Mouse (Mus musculus) bone marrow macrophage, adult 2 months (primary cell): ENCODE results near the gene Clk1. TPM values are rescaled to one million over a fixed set of nuclear protein-coding genes. Genes with fewer than 3 reads are reported as not detected.

ENCODE experiments used
- H3K27ac ChIP-seq: 2 replicates; pipeline ENCODE4 v1.5.1; 2012; ENCODE audit warnings: low read depth, low read length; ENCODE audit not compliant: insufficient read depth
- H3K4me1 ChIP-seq: 2 replicates; pipeline ENCODE4 v1.6.1; 2012; ENCODE audit warnings: low read length; ENCODE audit not compliant: control insufficient read depth, insufficient read depth
- H3K4me3 ChIP-seq: 2 replicates; pipeline ENCODE4 v1.5.1; 2012; ENCODE audit warnings: mild to moderate bottlenecking, low read length, moderate library complexity; ENCODE audit not compliant: insufficient read depth
- CTCF ChIP-seq: IDR thresholded peaks from 2 replicates; pipeline ENCODE4 v1.5.1; 2012; ENCODE audit warnings: low read depth, mild to moderate bottlenecking, low read length, moderate library complexity
- POLR2A ChIP-seq: IDR thresholded peaks from 2 replicates; pipeline ENCODE4 v1.6.1; 2012; ENCODE audit warnings: mild to moderate bottlenecking, low read depth, low read length, borderline replicate concordance
- polyA plus RNA-seq: library from polyadenylated mRNA; stranded (reverse); fragments of >200 nt; gene quantifications from 2 replicates; pipeline ENCODE4 v1.2.4, GENCODE M21; 2012; ENCODE audit not compliant: missing spikeins, insufficient read depth, insufficient read length

The Clk1 gene
- polyA plus RNA-seq, 1 experiment: 270 TPM

GRCm38 (mm10) chr1:58409553-58410197 is 14.2 kb downstream of the Clk1 start:
- Histone ChIP-seq H3K4me3 (no peak overlapping the region), H3K4me1 (no peaks in the 10 kb centered on the region), H3K27ac (no peak overlapping the region)
- TF ChIP-seq POLR2A (no peak), CTCF (no peak)

- Histone ChIP-seq H3K4me1 (no peaks in the 10 kb centered on the region), H3K27ac (no peak overlapping the region), H3K4me3 (no peak overlapping the region)
- TF ChIP-seq CTCF (no peak), POLR2A (no peak)
Measured at GRCm38 (mm10) chr1:58408141-58408540, 15.7 kb downstream of the Clk1 start.

- TF ChIP-seq CTCF: no peak
- no peak for TF ChIP-seq POLR2A
- H3K27ac ChIP-seq: no peak overlapping the region
- no peak overlapping the region for H3K4me3 ChIP-seq
- no peaks in the 10 kb centered on the region for H3K4me1 ChIP-seq
Measured at GRCm38 (mm10) chr1:58407321-58407720, 16.5 kb downstream of the Clk1 start.

- H3K27ac ChIP-seq: no peak overlapping the region
- TF ChIP-seq CTCF (no peak), POLR2A (no peak)
- no peak overlapping the region for H3K4me3 ChIP-seq
- H3K4me1 ChIP-seq: 0 out of 2 replicates have a peak, but pooled peaks cover 3% of the 10 kb centered on the region
Measured at GRCm38 (mm10) chr1:58403745-58404144, 20.1 kb downstream of the Clk1 start.

GRCm38 (mm10) chr1:58401396-58401795 is 22.5 kb downstream of the Clk1 start:
- TF ChIP-seq CTCF (no peak), POLR2A (no peak)
- H3K4me1 ChIP-seq: 0 out of 2 replicates have a peak, but pooled peaks cover 3% of the 10 kb centered on the region
- H3K4me3 ChIP-seq: no peak overlapping the region
- no peak overlapping the region for H3K27ac ChIP-seq

- no peak for TF ChIP-seq POLR2A
- TF ChIP-seq CTCF: no peak
- Histone ChIP-seq H3K4me3 (no peak overlapping the region), H3K27ac (no peak overlapping the region), H3K4me1 (peaks cover 3% of the 10 kb centered on the region; the same call in 1 of the 2 replicates)
Measured at GRCm38 (mm10) chr1:58397731-58398130, 26.1 kb downstream of the Clk1 start.

GRCm38 (mm10) chr1:58396179-58396578 is 27.7 kb downstream of the Clk1 start:
- Histone ChIP-seq H3K4me1 (peaks cover 4% of the 10 kb centered on the region), H3K27ac (no peak overlapping the region), H3K4me3 (no peak overlapping the region)
- TF ChIP-seq CTCF (no peak), POLR2A (no peak)

GRCm38 (mm10) chr1:58395341-58395740 is 28.5 kb downstream of the Clk1 start:
- Histone ChIP-seq H3K27ac (no peak overlapping the region), H3K4me1 (peaks cover 6% of the 10 kb centered on the region), H3K4me3 (no peak overlapping the region)
- TF ChIP-seq POLR2A (no peak), CTCF (no peak)

- Histone ChIP-seq H3K27ac (peak overlapping the region; percentile 92), H3K4me1 (peaks cover 9% of the 10 kb centered on the region)
- TF ChIP-seq POLR2A (no peak), CTCF (no peak)
Measured at GRCm38 (mm10) chr1:58393284-58394195, 30.3 kb downstream of the Clk1 start.

GRCm38 (mm10) chr1:58392652-58393283 is 31.1 kb downstream of the Clk1 start, which contains the start of gene Bzw1:
TSS of gene Bzw1 (plus strand) at chr1:58392898.
- TF ChIP-seq CTCF (no peak), POLR2A (peak; percentile 59; the same call in 1 of the 2 replicates)
- Histone ChIP-seq H3K4me3 (peak within 1 kb of the TSS; percentile 83), H3K27ac (peak within 1 kb of the TSS; percentile 92), H3K4me1 (peaks cover 9% of the 10 kb centered on the region)

More at GRCm38 (mm10) chr1:58393284-58394195, 30.3 kb downstream of the Clk1 start:
- H3K4me3 ChIP-seq: peak overlapping the region; percentile 83
